Mouse (Mus musculus) C2C12 (cell line): ENCODE data around the gene Gen1.

ENCODE experiments used
- CTCF ChIP-seq: IDR thresholded peaks from one replicate; pipeline ENCODE4 v1.5.1; 2011; ENCODE audit not compliant: control insufficient read depth, insufficient read depth, insufficient read length
- MAX ChIP-seq: IDR thresholded peaks from one replicate; pipeline ENCODE4 v1.6.1; 2011; ENCODE audit warnings: mild to moderate bottlenecking, control low read depth
- MYOD1 ChIP-seq: IDR thresholded peaks from one replicate; pipeline ENCODE4 v1.6.1; 2011; ENCODE audit warnings: low read depth; ENCODE audit not compliant: control insufficient read depth, insufficient read length
- MYOG ChIP-seq: IDR thresholded peaks from one replicate; pipeline ENCODE4 v1.6.1; 2011; ENCODE audit not compliant: control insufficient read depth, insufficient read length; ENCODE audit errors: extremely low read depth

DNA sequence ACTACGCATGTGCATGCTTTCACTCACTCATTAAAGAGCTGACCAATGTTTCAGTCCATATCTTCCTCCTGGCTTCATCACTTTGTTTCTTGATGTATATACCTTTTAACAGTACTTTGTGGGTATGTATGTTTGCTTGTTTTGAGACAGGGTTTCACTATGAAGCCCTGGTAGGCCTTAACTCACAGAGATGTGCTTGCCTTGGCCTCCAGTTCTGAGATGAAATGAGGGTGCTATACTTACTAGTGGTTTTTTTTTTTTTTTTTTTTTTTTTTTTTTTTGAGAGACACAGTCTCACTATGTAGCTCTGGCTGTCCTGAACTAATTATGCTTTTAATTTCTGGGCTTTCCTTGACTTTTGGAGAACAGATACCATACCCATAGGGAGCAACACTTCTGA lies 18.1 kb downstream of the Gen1 start:
- no peak for TF ChIP-seq CTCF
- no peak for TF ChIP-seq MAX
- no peak for TF ChIP-seq MYOG
- no peak for TF ChIP-seq MYOD1
